In the genomic region with DNA sequence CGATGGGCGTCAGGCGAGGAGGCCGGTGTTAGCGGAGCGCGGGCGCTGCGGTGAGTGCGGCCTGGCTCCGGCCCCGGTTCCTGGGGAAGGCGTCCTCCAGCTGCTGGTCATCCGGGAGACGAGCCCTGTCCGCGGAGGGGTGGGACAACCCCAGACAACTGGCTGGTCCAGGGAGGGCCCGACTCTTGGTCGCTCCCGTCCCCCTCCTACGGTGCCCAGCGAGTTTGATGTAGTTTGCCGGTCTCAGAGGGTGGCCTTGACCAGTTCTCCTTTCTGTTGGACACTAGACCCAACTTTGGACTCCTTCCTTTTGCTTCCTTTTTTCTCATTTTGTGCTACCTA, we compare ENCODE assay signal across 8 mouse cellular contexts. TPM values are rescaled to one million over a fixed set of nuclear protein-coding genes. Genes with fewer than 3 reads are reported as not detected.
A peak's percentile ranks its signal among the peaks of the same experiment; 100 is the strongest.
DNase-seq lines count a peak whose midpoint lies in the region; ATAC-seq and TF ChIP-seq lines count a peak whose summit lies in the region.

No protein-coding gene starts in this region.

- ATAC-seq in embryonic facial prominence, embryonic 13.5 days (ENCODE audit: insufficient number of reproducible peaks, insufficient read depth, low FRiP score, low TSS enrichment, low read depth): no peak
- ATAC-seq in neural tube, embryonic 14.5 days (ENCODE audit: low read depth): peak; percentile 87
- no peak for ATAC-seq in activated CD4-positive, CD25-positive, alpha-beta regulatory T cell, adult 4 months

- no peak for DNase-seq in left cerebral cortex, adult 2 months (ENCODE audit: extremely low spot score in 1 of 2, low spot score in 2 of 2)
- no peak for DNase-seq in left cerebral cortex, postnatal 10 days (ENCODE audit: extremely low spot score in 1 of 2, low spot score in 2 of 2)
- DNase-seq in limb, embryonic 10.5 days (ENCODE audit: low spot score): no peak
- DNase-seq in adrenal gland, adult (ENCODE audit: inconsistent age in 2 of 2, low spot score in 1 of 2): no peak
- DNase-seq in frontal cortex, postnatal 25 days (ENCODE audit: low spot score in 2 of 2): no peak

- peaks cover 7% of the 10 kb centered on the region for H3K27me3 ChIP-seq in embryonic facial prominence, embryonic 13.5 days
- no peaks in the 10 kb centered on the region for H3K27me3 ChIP-seq in limb, embryonic 10.5 days (ENCODE audit: low read depth, poor library complexity, severe bottlenecking)
- H3K27me3 ChIP-seq in neural tube, embryonic 14.5 days (ENCODE audit: control insufficient read depth, insufficient read depth, low read length): no peaks in the 10 kb centered on the region

- peak overlapping the region; percentile 63 for H3K4me2 ChIP-seq in embryonic facial prominence, embryonic 13.5 days
- peak overlapping the region; percentile 83 for H3K4me2 ChIP-seq in neural tube, embryonic 14.5 days (ENCODE audit: low read depth, low read length)

- H3K9me3 ChIP-seq in embryonic facial prominence, embryonic 13.5 days: no peaks in the 10 kb centered on the region
- no peaks in the 10 kb centered on the region for H3K9me3 ChIP-seq in limb, embryonic 10.5 days (replicated peaks)
- H3K9me3 ChIP-seq in neural tube, embryonic 14.5 days (ENCODE audit: control insufficient read depth, low read length): no peaks in the 10 kb centered on the region

- intact Hi-C loops in left cerebral cortex, adult 2 months (cut with DNase I): loop anchor here (1.0 kb wide), 1 partner anchor 32 kb away; no protein-coding TSS in a partner anchor
- intact Hi-C loops in left cerebral cortex, postnatal 10 days (cut with DNase I): no loop called here

- H3K36me3 ChIP-seq in embryonic facial prominence, embryonic 13.5 days: no peaks in the 10 kb centered on the region
- H3K36me3 ChIP-seq in limb, embryonic 10.5 days: peaks cover 8% of the 10 kb centered on the region; the same call in 1 of the 2 replicates
- no peaks in the 10 kb centered on the region for H3K36me3 ChIP-seq in neural tube, embryonic 14.5 days (ENCODE audit: control insufficient read depth, insufficient read depth, low read length)

- peak overlapping the region; percentile 76 for H3K4me3 ChIP-seq in left cerebral cortex, adult 2 months
- peak overlapping the region; percentile 88 for H3K4me3 ChIP-seq in embryonic facial prominence, embryonic 13.5 days
- H3K4me3 ChIP-seq in limb, embryonic 10.5 days: peak overlapping the region; percentile 66
- peak overlapping the region; percentile 83 for H3K4me3 ChIP-seq in neural tube, embryonic 14.5 days (ENCODE audit: low read depth, low read length)

- 0% methylated on average over 20 of the region's 23 CpGs for WGBS in embryonic facial prominence, embryonic 13.5 days
- WGBS in limb, embryonic 10.5 days: 0% methylated on average over 23 of the region's 23 CpGs
- WGBS in neural tube, embryonic 14.5 days: 0% methylated on average over 18 of the region's 23 CpGs

- H3K27ac ChIP-seq in left cerebral cortex, adult 2 months: peak overlapping the region; percentile 84
- peak overlapping the region; percentile 80 for H3K27ac ChIP-seq in embryonic facial prominence, embryonic 13.5 days
- H3K27ac ChIP-seq in limb, embryonic 10.5 days: peak overlapping the region; percentile 86
- peak overlapping the region; percentile 83 for H3K27ac ChIP-seq in neural tube, embryonic 14.5 days (ENCODE audit: low read depth, low read length)

- peaks cover 9% of the 10 kb centered on the region; the same call in 1 of the 2 replicates for H3K4me1 ChIP-seq in embryonic facial prominence, embryonic 13.5 days
- H3K4me1 ChIP-seq in limb, embryonic 10.5 days: peaks cover 10% of the 10 kb centered on the region
- peaks cover 9% of the 10 kb centered on the region for H3K4me1 ChIP-seq in neural tube, embryonic 14.5 days (ENCODE audit: control insufficient read depth, insufficient read depth, low read length)

- H3K9ac ChIP-seq in embryonic facial prominence, embryonic 13.5 days: peak overlapping the region; percentile 95
- peak overlapping the region; percentile 76 for H3K9ac ChIP-seq in neural tube, embryonic 14.5 days (replicated peaks; ENCODE audit: low read depth, low read length)

- no peak for TF ChIP-seq CTCF in left cerebral cortex, adult 2 months (IDR thresholded peaks at IDR 0.05)

RNA-seq across cellular contexts. Expression of a gene that starts 0.3 kb away (rescaled TPM):
- total RNA-seq in left cerebral cortex, adult 2 months (2021): 10 to 100 TPM; 48.9 to 51.6 TPM
- 10 to 100 TPM; 30.7 to 35.8 TPM for total RNA-seq in left cerebral cortex, postnatal 10 days (2021)
- polyA plus RNA-seq in embryonic facial prominence, embryonic 13.5 days (2015; fragmentation: Nextera tagmentation; extraction: Ambion mirVana): 36.5 and 43.4 TPM in 2 replicates
- polyA plus RNA-seq in limb, embryonic 10.5 days (2016; fragmentation: Nextera tagmentation; extraction: Ambion mirVana): 40.5 and 43.6 TPM in 2 replicates
- polyA plus RNA-seq in neural tube, embryonic 14.5 days (2014; fragmentation: Nextera tagmentation; extraction: Ambion mirVana): 28.7 and 39.3 TPM in 2 replicates
- 10 to 100 TPM; 36.0 to 37.8 TPM for polyA plus RNA-seq in activated CD4-positive, CD25-positive, alpha-beta regulatory T cell, adult 4 months (2017; shearing (Covaris generic))

RNA-seq across cellular contexts. Expression of a gene that starts 31.3 kb away (rescaled TPM):
- total RNA-seq in left cerebral cortex, adult 2 months (2021): 10 to 100 TPM; 21.0 to 22.1 TPM
- 10 to 100 TPM; 21.2 to 22.5 TPM for total RNA-seq in left cerebral cortex, postnatal 10 days (2021)
- polyA plus RNA-seq in embryonic facial prominence, embryonic 13.5 days (2015; fragmentation: Nextera tagmentation; extraction: Ambion mirVana): 56.4 and 57.0 TPM in 2 replicates
- 92.0 and 103 TPM in 2 replicates for polyA plus RNA-seq in limb, embryonic 10.5 days (2016; fragmentation: Nextera tagmentation; extraction: Ambion mirVana)
- polyA plus RNA-seq in neural tube, embryonic 14.5 days (2014; fragmentation: Nextera tagmentation; extraction: Ambion mirVana): 39.1 and 47.4 TPM in 2 replicates
- 10 to 100 TPM; 50.1 to 58.3 TPM for polyA plus RNA-seq in activated CD4-positive, CD25-positive, alpha-beta regulatory T cell, adult 4 months (2017; shearing (Covaris generic))
